Mouse (Mus musculus) ES-E14 (cell line): ENCODE measurements around the gene Chchd2. TPM values are rescaled to one million over a fixed set of nuclear protein-coding genes. Genes with fewer than 3 reads are reported as not detected.

Experiments
- DNase-seq: peaks from one replicate; pipeline ENCODE4 v3.0.0-alpha.2; 2013; ENCODE audit warnings: low read depth, low spot score
- H3K27ac ChIP-seq: 2 replicates; pipeline ENCODE4 v1.5.1; 2012; ENCODE audit warnings: low read depth, mild to moderate bottlenecking, low read length, moderate library complexity, mixed read lengths; ENCODE audit not compliant: poor library complexity, insufficient read depth, severe bottlenecking
- H3K36me3 ChIP-seq: 2 replicates; pipeline ENCODE4 v1.6.1; 2012; ENCODE audit warnings: mild to moderate bottlenecking, low read length, moderate library complexity, mixed read lengths; ENCODE audit not compliant: control insufficient read depth, poor library complexity, insufficient read depth, severe bottlenecking
- H3K4me1 ChIP-seq, 2 experiments: fragments of 150-350 bp in 1 of 2; sonication (generic) in 1 of 2; 2 replicates each; pipeline ENCODE4 v1.6.1; 2012; ENCODE audit warnings: low read length in 2 of 2, mild to moderate bottlenecking in 1 of 2, mixed read lengths in 1 of 2; ENCODE audit not compliant: control insufficient read depth in 2 of 2, insufficient read depth in 2 of 2, poor library complexity in 1 of 2
- H3K4me3 ChIP-seq, 2 experiments: fragments of 150-350 bp in 1 of 2; sonication (generic) in 1 of 2; 2 replicates each; pipeline ENCODE4 v1.5.1; 2012; ENCODE audit warnings: low read length in 2 of 2, low read depth in 1 of 2, mild to moderate bottlenecking in 1 of 2, mixed read lengths in 1 of 2; ENCODE audit not compliant: insufficient read depth in 1 of 2, poor library complexity in 1 of 2, severe bottlenecking in 1 of 2
- H3K9ac ChIP-seq: 2 replicates; pipeline ENCODE4 v1.6.1; 2012; ENCODE audit warnings: low read depth, mild to moderate bottlenecking, low read length, mixed read lengths; ENCODE audit not compliant: poor library complexity, insufficient read depth, severe bottlenecking
- H3K9me3 ChIP-seq: fragments of 150-350 bp; sonication (generic); 2 replicates; pipeline ENCODE4 v1.6.1; 2012; ENCODE audit warnings: low read depth, mild to moderate bottlenecking, low read length; ENCODE audit not compliant: control insufficient read depth, insufficient read depth
- CHD2 ChIP-seq: IDR thresholded peaks from 2 replicates; pipeline ENCODE4 v1.6.1; 2014; ENCODE audit warnings: mild to moderate bottlenecking, low read depth, low read length, inconsistent platforms
- HCFC1 ChIP-seq: IDR thresholded peaks from 2 replicates; pipeline ENCODE4 v1.6.1; 2012; ENCODE audit warnings: low read length, inconsistent platforms, borderline replicate concordance; ENCODE audit not compliant: insufficient read depth
- MAFK ChIP-seq: IDR thresholded peaks from 2 replicates; pipeline ENCODE4 v1.6.1; 2014; ENCODE audit warnings: mild to moderate bottlenecking, low read depth, low read length, inconsistent platforms; ENCODE audit not compliant: insufficient read depth
- ZC3H11A ChIP-seq: IDR thresholded peaks from 2 replicates; pipeline ENCODE4 v1.6.1; 2012; ENCODE audit warnings: low read depth, mild to moderate bottlenecking, inconsistent platforms, low read length, borderline replicate concordance
- ZNF384 ChIP-seq: IDR thresholded peaks from 2 replicates; pipeline ENCODE4 v1.6.1; 2012; ENCODE audit warnings: low read depth, low read length, inconsistent platforms
- in situ Hi-C, 2 experiments: fragments of 600-800 bp; cut with MboI; formaldehyde crosslinking; loops; one replicate each; pipeline ENCODE4 v1.15.1; 2025; ENCODE audit warnings: low sequenced_read_pairs in 2 of 2, inconsistent platforms in 1 of 2; ENCODE audit not compliant: unreplicated experiment in 2 of 2
- total RNA-seq: library from RNA; depleted of rRNA; stranded (reverse); fragments of 300-350 nt; gene quantifications from 2 replicates; pipeline ENCODE4 v1.2.3, GENCODE M21; 2012

The Chchd2 gene
- total RNA-seq, 1 experiment, result 874 TPM

DNA sequence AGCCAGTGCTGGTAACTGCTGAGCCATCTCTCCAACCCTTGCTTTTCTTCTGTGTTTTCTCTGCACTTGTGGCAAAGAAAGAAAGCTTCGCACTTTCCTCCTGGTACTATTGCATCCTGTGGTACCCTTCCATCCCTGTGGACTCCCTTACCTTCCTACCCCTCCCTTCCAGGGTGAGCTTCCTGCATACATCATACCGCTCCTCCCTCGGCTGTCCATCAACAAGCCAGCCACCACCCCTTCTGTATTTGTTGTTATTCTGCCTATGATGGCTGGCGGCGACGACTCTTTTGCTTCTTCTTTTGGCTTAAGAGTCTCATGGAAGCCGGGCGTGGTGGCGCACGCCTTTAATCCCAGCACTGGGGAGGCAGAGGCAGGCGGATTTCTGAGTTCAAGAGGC is 12.2 kb downstream of the Chchd2 start:
- peak overlapping the region; percentile 28; the same call in 1 of the 2 replicates for H3K9ac ChIP-seq
- no peaks in the 10 kb centered on the region; the same call in 1 of the 2 replicates for H3K36me3 ChIP-seq
- H3K4me1 ChIP-seq, result peaks cover 2 to 9% of the 10 kb centered on the region in 2 experiments; a peak in 1 of 4 replicates
- H3K4me3 ChIP-seq, result peak overlapping the region; percentile 56 to 57
- no peaks in the 10 kb centered on the region for H3K9me3 ChIP-seq
- no peak for DNase-seq
- in situ Hi-C loops, result no loop called here
- no peak overlapping the region; the same call in 1 of the 2 replicates for H3K27ac ChIP-seq
- TF ChIP-seq CHD2 (no peak), ZC3H11A (no peak), ZNF384 (no peak), MAFK (no peak), HCFC1 (no peak)

- Histone ChIP-seq H3K4me3 (peak overlapping the region; percentile 15 to 54; a peak in 3 of 4 replicates), H3K27ac (no peak overlapping the region), H3K36me3 (no peaks in the 10 kb centered on the region), H3K4me1 (peaks cover 2 to 9% of the 10 kb centered on the region in 2 experiments; a peak in 1 of 4 replicates), H3K9me3 (no peaks in the 10 kb centered on the region), H3K9ac (no peak overlapping the region; the same call in 1 of the 2 replicates)
- in situ Hi-C loops, result no loop called here
- DNase-seq, result no peak
- TF ChIP-seq CHD2 (no peak), MAFK (no peak), HCFC1 (no peak), ZNF384 (no peak), ZC3H11A (no peak)
These were observed 13.3 kb downstream of the Chchd2 start for GRCm38 (mm10) chr5:129873942-129874341.

DNA sequence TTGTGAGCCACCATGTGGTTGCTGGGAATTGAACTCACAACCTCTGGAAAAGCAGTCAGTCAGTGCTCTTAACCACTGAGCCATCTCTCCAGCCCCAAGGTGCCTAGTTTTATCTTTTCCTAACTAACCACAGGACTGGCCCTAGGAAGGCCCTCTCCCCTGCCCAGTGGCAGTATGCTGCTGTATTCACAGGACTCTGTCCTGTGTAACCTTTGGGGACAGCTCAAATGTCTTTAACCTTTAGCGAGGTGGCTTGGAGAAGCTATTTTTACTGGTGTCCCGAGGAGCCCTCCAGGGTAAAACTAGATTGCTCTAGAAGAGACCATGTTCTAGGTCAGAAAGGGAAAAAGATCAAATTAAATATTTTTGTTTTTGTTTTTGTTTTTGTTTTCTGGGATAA is 16.0 kb downstream of the Chchd2 start:
- no peak for DNase-seq
- H3K9ac ChIP-seq, result no peak overlapping the region
- H3K9me3 ChIP-seq, result no peaks in the 10 kb centered on the region
- no peak overlapping the region for H3K27ac ChIP-seq
- in situ Hi-C loops, result no loop called here
- TF ChIP-seq MAFK (no peak), ZNF384 (no peak), HCFC1 (no peak), CHD2 (no peak), ZC3H11A (no peak)
- no peaks in the 10 kb centered on the region for H3K36me3 ChIP-seq
- H3K4me1 ChIP-seq, result peaks cover 2 to 9% of the 10 kb centered on the region in 2 experiments; a peak in 1 of 4 replicates
- H3K4me3 ChIP-seq, result no peak overlapping the region

DNA sequence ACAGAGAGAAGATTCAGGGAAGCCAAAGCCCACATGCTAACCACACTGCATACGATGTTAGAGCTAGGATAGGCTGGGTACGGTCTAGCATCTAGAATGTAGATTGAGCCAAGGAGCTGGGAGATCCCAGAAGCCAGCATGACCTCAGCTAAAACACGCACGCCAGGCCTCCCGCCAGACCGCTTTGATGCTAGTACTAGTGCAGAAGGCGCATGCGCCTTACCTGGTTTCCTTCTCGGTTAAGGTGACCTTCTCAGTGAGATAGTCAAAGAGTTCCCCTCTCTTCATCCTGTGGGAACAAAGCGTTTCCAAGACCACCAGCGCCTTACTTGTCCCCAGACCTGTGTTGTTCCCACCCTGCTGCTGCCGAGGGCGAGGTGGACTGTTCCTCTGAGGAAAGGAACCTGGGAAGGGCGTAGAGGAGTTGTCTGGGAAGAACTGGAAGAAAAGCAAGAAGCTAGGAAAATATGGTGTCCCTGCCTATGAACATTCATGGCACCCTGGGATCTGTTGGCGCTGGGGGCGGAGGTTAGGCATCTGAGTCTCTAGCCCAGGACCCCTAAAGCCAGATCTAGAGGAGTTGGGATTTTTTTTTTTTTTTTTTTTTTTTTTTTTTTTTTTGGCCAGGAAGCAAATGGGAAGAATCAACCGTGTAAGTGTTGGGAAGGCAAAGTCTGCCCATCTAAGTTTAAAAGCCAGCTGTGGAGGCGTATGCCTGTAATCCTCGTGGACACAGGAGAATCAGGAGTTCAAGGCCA is 17.9 kb downstream of the Chchd2 start:
- in situ Hi-C loops, result no loop called here

More for the DNA sequence above, 17.9 kb downstream of the Chchd2 start:
- H3K27ac ChIP-seq, result peak overlapping the region; percentile 35
- TF ChIP-seq HCFC1 (no peak), ZNF384 (peak; percentile 92), CHD2 (no peak), ZC3H11A (no peak)
- DNase-seq, result no peak
- H3K9ac ChIP-seq, result peak overlapping the region; percentile 56; the same call in 1 of the 2 replicates
- H3K4me3 ChIP-seq, result peak overlapping the region in 1 of 2 experiments; percentile 30; a peak in 2 of 4 replicates
- no peaks in the 10 kb centered on the region for H3K36me3 ChIP-seq
- no peaks in the 10 kb centered on the region for H3K9me3 ChIP-seq
- H3K4me1 ChIP-seq, result peaks cover 0 to 13% of the 10 kb centered on the region in 2 experiments; a peak in 1 of 4 replicates
